Mouse (Mus musculus): Measurements from ENCODE around the gene Tmem168. TPM values are rescaled to one million over a fixed set of nuclear protein-coding genes. Genes with fewer than 3 reads are reported as not detected.
A peak's percentile ranks its signal among the peaks of the same experiment; 100 is the strongest.

Gene Tmem168
- polyA plus RNA-seq, 2 experiments: 5.1 to 12.3 TPM

DNA sequence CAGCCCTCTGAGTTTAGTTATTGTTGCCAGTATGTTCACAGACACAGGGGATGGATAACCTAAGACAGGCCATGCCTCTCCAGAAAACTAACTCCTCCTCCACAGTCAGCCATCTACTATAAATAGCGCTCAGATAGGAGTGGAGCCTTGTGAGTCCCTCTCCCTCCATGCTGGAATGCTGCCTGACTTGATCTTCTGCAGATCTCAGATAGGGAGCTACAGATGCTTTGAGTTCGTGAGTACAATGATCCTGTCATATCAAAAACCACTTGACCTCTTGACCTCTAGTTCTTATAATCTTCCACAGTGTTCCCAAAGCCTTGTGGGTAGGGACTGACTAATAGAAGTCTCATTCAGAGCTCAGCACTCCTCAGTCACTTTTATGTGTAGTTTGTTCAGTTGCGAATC is 28.7 kb upstream of the Tmem168 start:
- H3K9me3 ChIP-seq (ENCODE audit: control insufficient read depth, low read length): no peaks in the 10 kb centered on the region
- TF ChIP-seq CTCF (IDR thresholded peaks at IDR 0.05; ENCODE audit: low read depth) (no peak), EP300 (IDR thresholded peaks at IDR 0.05; ENCODE audit: low read depth) (no peak)
- H3K27ac ChIP-seq: no peak overlapping the region
- no peak overlapping the region for H3K4me3 ChIP-seq (ENCODE audit: insufficient read depth in 1 of 2, low read depth in 2 of 2, low read length in 2 of 2)
- no peaks in the 10 kb centered on the region for H3K27me3 ChIP-seq (ENCODE audit: control insufficient read depth, insufficient read depth, low read length)
- ATAC-seq (ENCODE audit: insufficient read depth) (no peak), DNase-seq (ENCODE audit: low read depth in 3 of 3, low spot score in 3 of 3) (no peak)
- H3K4me1 ChIP-seq (replicated peaks; ENCODE audit: control insufficient read depth in 2 of 2, insufficient read depth in 2 of 2, low read length in 1 of 2): no peaks in the 10 kb centered on the region
- no peak overlapping the region for H3K9ac ChIP-seq (replicated peaks)
- WGBS (ENCODE audit: insufficient replicate concordance): 57% methylated on average over 3 of the region's 3 CpGs
- no peak overlapping the region for H3K4me2 ChIP-seq (ENCODE audit: low read depth)
- no peaks in the 10 kb centered on the region for H3K36me3 ChIP-seq (replicated peaks; ENCODE audit: control insufficient read depth, insufficient read depth, low read depth)

DNA sequence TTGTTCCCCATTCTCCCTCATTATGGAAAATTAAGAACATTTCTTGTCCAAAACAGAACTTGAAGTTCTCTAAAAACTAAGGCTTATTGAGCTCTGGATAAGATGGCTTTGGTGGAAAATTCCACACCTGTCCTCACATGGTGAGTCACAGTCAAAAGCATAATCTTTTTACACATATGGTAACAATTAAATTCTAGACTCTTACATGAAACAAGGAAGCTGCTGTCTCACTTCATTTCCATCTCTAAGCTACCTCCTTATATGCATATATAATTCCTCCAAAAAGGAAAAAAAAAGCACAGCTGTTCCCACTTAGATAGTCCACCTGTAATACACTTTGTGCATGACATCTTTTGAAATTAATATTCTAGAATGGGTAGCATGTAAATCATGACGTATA is 24.7 kb upstream of the Tmem168 start:
- Histone ChIP-seq H3K9me3 (ENCODE audit: control insufficient read depth, low read length) (no peaks in the 10 kb centered on the region), H3K4me2 (ENCODE audit: low read depth) (no peak overlapping the region), H3K4me1 (replicated peaks; ENCODE audit: control insufficient read depth in 2 of 2, insufficient read depth in 2 of 2, low read length in 1 of 2) (no peaks in the 10 kb centered on the region), H3K27ac (no peak overlapping the region), H3K4me3 (ENCODE audit: insufficient read depth in 1 of 2, low read depth in 2 of 2, low read length in 2 of 2) (no peak overlapping the region), H3K9ac (replicated peaks) (no peak overlapping the region), H3K36me3 (replicated peaks; ENCODE audit: control insufficient read depth, insufficient read depth, low read depth) (no peaks in the 10 kb centered on the region), H3K27me3 (ENCODE audit: control insufficient read depth, insufficient read depth, low read length) (no peaks in the 10 kb centered on the region)
- DNase-seq (ENCODE audit: low read depth in 3 of 3, low spot score in 3 of 3) (no peak), ATAC-seq (ENCODE audit: insufficient read depth) (no peak)
- WGBS (ENCODE audit: insufficient replicate concordance): 77% methylated on average over 1 of the region's 1 CpGs
- no peak for TF ChIP-seq CTCF (IDR thresholded peaks at IDR 0.05; ENCODE audit: low read depth)
- TF ChIP-seq EP300 (IDR thresholded peaks at IDR 0.05; ENCODE audit: low read depth): no peak

DNA sequence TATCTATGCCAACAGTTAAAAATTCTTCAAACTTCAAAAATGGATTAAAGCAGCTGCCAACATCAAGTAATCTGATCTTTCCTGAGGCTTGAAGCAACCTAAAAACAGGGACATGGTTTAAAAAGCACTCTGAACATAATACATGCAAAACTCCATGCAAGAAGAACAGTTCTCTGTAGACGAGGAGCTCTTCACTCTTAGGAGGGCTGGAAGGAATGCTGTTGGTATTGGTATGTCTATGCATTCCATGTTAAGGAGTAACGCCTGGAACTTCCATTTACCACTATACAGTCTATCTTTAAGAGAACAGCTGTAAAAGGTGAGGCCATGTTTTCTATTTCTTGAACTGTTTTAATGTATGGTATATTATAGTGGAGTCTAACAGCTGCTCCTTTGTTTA is 22.7 kb upstream of the Tmem168 start:
- H3K36me3 ChIP-seq (replicated peaks; ENCODE audit: control insufficient read depth, insufficient read depth, low read depth): no peaks in the 10 kb centered on the region
- no peak overlapping the region for H3K27ac ChIP-seq
- H3K9me3 ChIP-seq (ENCODE audit: control insufficient read depth, low read length): no peaks in the 10 kb centered on the region
- ATAC-seq (ENCODE audit: insufficient read depth) (no peak), DNase-seq (ENCODE audit: low read depth in 3 of 3, low spot score in 3 of 3) (no peak)
- H3K4me1 ChIP-seq (replicated peaks; ENCODE audit: control insufficient read depth in 2 of 2, insufficient read depth in 2 of 2, low read length in 1 of 2): no peaks in the 10 kb centered on the region
- no peak overlapping the region for H3K4me2 ChIP-seq (ENCODE audit: low read depth)
- no peak overlapping the region for H3K9ac ChIP-seq (replicated peaks)
- no peaks in the 10 kb centered on the region for H3K27me3 ChIP-seq (ENCODE audit: control insufficient read depth, insufficient read depth, low read length)
- TF ChIP-seq CTCF (IDR thresholded peaks at IDR 0.05; ENCODE audit: low read depth): no peak
- no peak for TF ChIP-seq EP300 (IDR thresholded peaks at IDR 0.05; ENCODE audit: low read depth)
- WGBS (ENCODE audit: insufficient replicate concordance): 59% methylated on average over 2 of the region's 2 CpGs
- H3K4me3 ChIP-seq (ENCODE audit: insufficient read depth in 1 of 2, low read depth in 2 of 2, low read length in 2 of 2): no peak overlapping the region

DNA sequence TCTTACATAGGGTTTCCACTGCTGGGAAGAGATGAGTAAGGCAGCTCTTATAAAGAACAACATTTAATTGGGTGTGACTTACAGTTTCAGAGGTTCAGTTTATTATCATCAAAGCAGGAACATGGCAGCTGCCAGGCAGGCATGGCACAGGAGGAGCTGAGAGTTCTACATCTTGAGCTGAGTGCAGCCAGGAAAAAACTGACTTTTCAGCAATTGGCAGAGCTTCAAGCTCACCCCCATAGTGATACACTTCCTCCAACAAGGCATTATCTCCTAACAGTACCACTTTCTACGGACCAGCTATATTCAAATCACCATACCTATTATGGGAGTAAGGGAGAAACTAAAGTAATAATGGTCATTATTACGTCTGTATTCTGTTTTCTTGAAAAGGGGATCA is 11.7 kb upstream of the Tmem168 start:
- no peak for DNase-seq (ENCODE audit: low read depth in 3 of 3, low spot score in 3 of 3)
- Histone ChIP-seq H3K27me3 (ENCODE audit: control insufficient read depth, insufficient read depth, low read length) (no peaks in the 10 kb centered on the region), H3K9ac (replicated peaks) (no peak overlapping the region), H3K4me1 (replicated peaks; ENCODE audit: control insufficient read depth in 2 of 2, insufficient read depth in 2 of 2, low read length in 1 of 2) (peaks cover 0 to 8% of the 10 kb centered on the region in 2 experiments; a peak in 3 of 4 replicates), H3K9me3 (ENCODE audit: control insufficient read depth, low read length) (no peaks in the 10 kb centered on the region), H3K4me2 (ENCODE audit: low read depth) (no peak overlapping the region), H3K27ac (no peak overlapping the region), H3K4me3 (ENCODE audit: insufficient read depth in 1 of 2, low read depth in 2 of 2, low read length in 2 of 2) (no peak overlapping the region), H3K36me3 (replicated peaks; ENCODE audit: control insufficient read depth, insufficient read depth, low read depth) (no peaks in the 10 kb centered on the region)
- no peak for ATAC-seq (ENCODE audit: insufficient read depth)
- TF ChIP-seq EP300 (IDR thresholded peaks at IDR 0.05; ENCODE audit: low read depth): no peak
- WGBS (ENCODE audit: insufficient replicate concordance): 35% methylated on average over 2 of the region's 2 CpGs

DNA sequence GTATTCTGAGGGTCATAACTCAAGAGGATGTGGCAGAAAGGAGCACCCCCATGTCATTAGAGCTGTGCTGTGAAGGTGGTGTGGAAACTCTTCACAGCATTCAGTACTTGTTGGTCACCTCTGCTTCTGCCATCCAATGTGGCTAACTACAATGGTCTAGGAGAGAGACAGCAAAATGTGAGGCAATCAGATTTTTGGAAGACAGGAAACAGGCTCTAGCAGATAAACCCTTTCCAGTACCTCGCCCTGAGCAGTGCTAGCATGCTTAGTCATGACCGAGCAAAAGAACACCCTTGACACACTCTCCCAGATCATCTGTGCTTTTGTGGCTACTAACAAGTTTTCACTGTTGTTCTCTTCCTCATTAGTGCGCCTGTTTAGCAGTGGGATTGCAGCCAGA is 9.2 kb upstream of the Tmem168 start:
- 12% methylated on average over 3 of the region's 3 CpGs for WGBS (ENCODE audit: insufficient replicate concordance)
- Histone ChIP-seq H3K4me3 (ENCODE audit: insufficient read depth in 1 of 2, low read depth in 2 of 2, low read length in 2 of 2) (no peak overlapping the region), H3K4me2 (ENCODE audit: low read depth) (no peak overlapping the region), H3K27me3 (ENCODE audit: control insufficient read depth, insufficient read depth, low read length) (no peaks in the 10 kb centered on the region), H3K9ac (replicated peaks) (no peak overlapping the region), H3K9me3 (ENCODE audit: control insufficient read depth, low read length) (no peaks in the 10 kb centered on the region), H3K4me1 (replicated peaks; ENCODE audit: control insufficient read depth in 2 of 2, insufficient read depth in 2 of 2, low read length in 1 of 2) (peaks cover 0 to 8% of the 10 kb centered on the region in 2 experiments; a peak in 3 of 4 replicates), H3K27ac (no peak overlapping the region), H3K36me3 (replicated peaks; ENCODE audit: control insufficient read depth, insufficient read depth, low read depth) (no peaks in the 10 kb centered on the region)
- TF ChIP-seq EP300 (IDR thresholded peaks at IDR 0.05; ENCODE audit: low read depth) (no peak), CTCF (IDR thresholded peaks at IDR 0.05; ENCODE audit: low read depth) (no peak)
- DNase-seq (ENCODE audit: low read depth in 3 of 3, low spot score in 3 of 3) (no peak), ATAC-seq (ENCODE audit: insufficient read depth) (peak; percentile 65)

All from liver, embryonic 14.5 days (tissue).